Mouse (Mus musculus): Measurements from ENCODE around the gene Gm45213. TPM values are rescaled to one million over a fixed set of nuclear protein-coding genes. Genes with fewer than 3 reads are reported as not detected.

The Gm45213 gene
- not detected for polyA plus RNA-seq (2015; fragmentation: Illumina TruSeq; extraction: RNeasy Lipid Tissue Mini Kit (QIAGEN cat#74804); ENCODE audit: low read depth, low replicate concordance)

GRCm38 (mm10) chr7:66043552-66044459, at the start of gene Gm45213:
Gene Gm45213, plus strand, starts transcription at chr7:66043602.

GRCm38 (mm10) chr7:66058703-66059102, 15.3 kb downstream of the Gm45213 start, which contains the start of gene Snrpa1:
Gene Snrpa1, plus strand, starts transcription at chr7:66059003.

GRCm38 (mm10) chr7:66079364-66080230, 36.2 kb downstream of the Gm45213 start, which contains the start of gene Selenos:
Gene Selenos, plus strand, starts transcription at chr7:66079649.

GRCm38 (mm10) chr7:66108961-66109854, 65.8 kb downstream of the Gm45213 start, which contains the start of gene Chsy1:
Gene Chsy1, plus strand, starts transcription at chr7:66109515.

Other genes starting within 250 kb of the Gm45213 start
- gene Pcsk6, start 181.9 kb upstream of the Gm45213 start, polyA plus RNA-seq (2015; fragmentation: Illumina TruSeq; extraction: RNeasy Lipid Tissue Mini Kit (QIAGEN cat#74804); ENCODE audit: low read depth, low replicate concordance) = 12.0 TPM
- 44.8 TPM for gene Snrpa1, start 15.4 kb downstream of the Gm45213 start, polyA plus RNA-seq (2015; fragmentation: Illumina TruSeq; extraction: RNeasy Lipid Tissue Mini Kit (QIAGEN cat#74804); ENCODE audit: low read depth, low replicate concordance)
- 86.4 TPM for gene Selenos, start 36.0 kb downstream of the Gm45213 start, polyA plus RNA-seq (2015; fragmentation: Illumina TruSeq; extraction: RNeasy Lipid Tissue Mini Kit (QIAGEN cat#74804); ENCODE audit: low read depth, low replicate concordance)
- 6.9 TPM for gene Chsy1, start 65.9 kb downstream of the Gm45213 start, polyA plus RNA-seq (2015; fragmentation: Illumina TruSeq; extraction: RNeasy Lipid Tissue Mini Kit (QIAGEN cat#74804); ENCODE audit: low read depth, low replicate concordance)

Data from brain, adult 10 weeks (tissue).